Mouse (Mus musculus): Measurements from ENCODE around the gene Ak5. TPM values are rescaled to one million over a fixed set of nuclear protein-coding genes. Genes with fewer than 3 reads are reported as not detected.

The Ak5 gene
- total RNA-seq, 1 experiment from 2014 or later: 5.8 TPM

DNA sequence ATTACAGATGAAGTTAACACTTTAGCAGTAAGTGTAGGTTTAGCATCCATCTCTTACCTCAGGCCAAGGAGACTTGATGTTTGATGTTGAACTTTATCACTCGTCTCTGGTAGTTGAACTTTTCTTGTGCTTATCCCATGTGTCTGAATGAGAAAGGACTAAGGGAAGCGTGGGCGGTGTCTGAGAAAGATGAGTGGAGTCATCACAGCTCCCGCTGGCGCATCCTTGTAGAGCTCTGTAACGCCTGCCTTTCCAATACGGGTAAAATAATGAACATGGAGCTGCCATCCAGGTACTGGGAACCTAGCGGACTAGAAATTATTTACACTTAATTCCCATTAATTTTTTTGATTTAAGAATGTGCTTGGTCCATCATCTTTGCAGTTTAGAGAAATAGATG is 239.2 kb downstream of the Ak5 start:
- no peak for DNase-seq

Other genes starting within 250 kb of the Ak5 start
- 63.0 and 70.0 TPM in 2 replicates for gene Pigk, start 45.7 kb upstream of the Ak5 start, total RNA-seq (2021)

All from adrenal gland, postnatal 25 days (tissue).